Comparison of ENCODE assay signal across 26 mouse cellular contexts in the genomic region with DNA sequence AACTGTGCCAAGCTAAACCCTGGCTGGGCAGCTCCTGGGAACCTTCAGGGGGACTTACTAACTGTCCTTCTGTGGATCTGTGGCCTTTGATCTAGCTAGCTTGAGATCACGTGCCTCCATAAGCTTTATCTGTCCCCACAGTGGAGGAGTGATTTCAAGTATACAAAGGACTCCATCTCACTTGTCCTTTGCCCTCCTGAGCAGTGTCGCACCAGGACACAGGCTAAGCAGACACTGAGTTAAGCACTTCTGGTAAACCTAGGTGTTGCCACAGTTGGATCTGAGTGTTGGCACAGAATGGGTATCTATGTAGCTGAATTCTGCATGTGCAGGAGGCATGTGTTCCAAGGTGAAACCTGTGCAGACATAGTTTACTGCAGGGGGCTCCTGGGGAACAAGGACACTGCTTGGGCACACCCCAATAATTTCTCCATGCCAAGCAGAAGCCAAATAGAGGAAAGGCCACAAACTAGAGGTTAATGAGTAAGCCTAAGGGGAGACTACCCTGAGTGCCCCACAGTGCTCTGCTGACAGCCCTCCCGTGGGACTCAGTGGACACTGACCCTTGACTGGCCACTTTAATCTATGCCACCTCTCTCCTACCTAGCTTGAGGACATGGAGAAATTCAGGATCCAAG. TPM values are rescaled to one million over a fixed set of nuclear protein-coding genes. Genes with fewer than 3 reads are reported as not detected.
DNase-seq lines count a peak whose midpoint lies in the region; ATAC-seq lines count a peak whose summit lies in the region.
"Had no signal": no experiment of that assay in that cellular context is flagged by ENCODE, and none has a peak within 500 bp of the region (broad histone marks: within the 10 kb centered on the region; RNA-seq: fewer than 3 reads in every experiment).

No protein-coding gene starts in this region.

- H3K27ac ChIP-seq in kidney, embryonic 15.5 days: no peak overlapping the region
- H3K27ac ChIP-seq in intestine, embryonic 15.5 days: no peak overlapping the region
- H3K27ac ChIP-seq in limb, embryonic 10.5 days: no peak overlapping the region
- H3K27ac ChIP-seq in forebrain, embryonic 14.5 days (ENCODE audit: low read depth, low read length): no peak overlapping the region
- H3K27ac ChIP-seq: forebrain, embryonic 10.5 days; heart, embryonic 15.5 days; hindbrain, embryonic 14.5 days; layer of hippocampus, adult 2 months; limb, embryonic 15.5 days; neural tube, embryonic 13.5 days had no signal

- ATAC-seq in kidney, embryonic 15.5 days (replicated peaks; ENCODE audit: low FRiP score): no peak
- peak; percentile 89 for ATAC-seq in intestine, embryonic 15.5 days
- ATAC-seq in forebrain, embryonic 14.5 days: no peak
- ATAC-seq: forebrain, postnatal 0 days; inflammation-experienced regulatory T-cells, adult 6 months had no signal

- no peak overlapping the region for H3K9ac ChIP-seq in kidney, embryonic 15.5 days
- no peak overlapping the region for H3K9ac ChIP-seq in intestine, embryonic 15.5 days
- H3K9ac ChIP-seq in forebrain, embryonic 14.5 days (ENCODE audit: low read length): no peak overlapping the region
- H3K9ac ChIP-seq: forebrain, postnatal 0 days; heart, embryonic 15.5 days; hindbrain, embryonic 14.5 days; limb, embryonic 15.5 days; neural tube, embryonic 13.5 days had no signal

- 60% methylated on average over 3 of the region's 3 CpGs for WGBS in kidney, embryonic 15.5 days
- 50% methylated on average over 3 of the region's 3 CpGs for WGBS in intestine, embryonic 15.5 days
- WGBS in limb, embryonic 10.5 days: 79% methylated on average over 3 of the region's 3 CpGs
- 84% methylated on average over 3 of the region's 3 CpGs for WGBS in forebrain, embryonic 14.5 days

- H3K9me3 ChIP-seq in kidney, embryonic 15.5 days (replicated peaks): no peaks in the 10 kb centered on the region
- no peaks in the 10 kb centered on the region for H3K9me3 ChIP-seq in intestine, embryonic 15.5 days
- H3K9me3 ChIP-seq in limb, embryonic 10.5 days (replicated peaks): no peaks in the 10 kb centered on the region
- no peaks in the 10 kb centered on the region for H3K9me3 ChIP-seq in forebrain, embryonic 14.5 days (replicated peaks; ENCODE audit: control insufficient read depth, low read length)
- H3K9me3 ChIP-seq: forebrain, embryonic 10.5 days; G1E; heart, embryonic 15.5 days; limb, embryonic 15.5 days; neural tube, embryonic 13.5 days had no signal

- DNase-seq in kidney, adult 18-20 months: peak; percentile 71
- peak; percentile 88 for DNase-seq in kidney, adult 9 months
- peak; percentile 19 for DNase-seq in limb, embryonic 10.5 days (ENCODE audit: low spot score)
- DNase-seq in thymus, postnatal 36 days: no peak
- no peak for DNase-seq in layer of hippocampus, adult 9-11 months
- no peak for DNase-seq in forebrain, embryonic 14.5 days (ENCODE audit: low spot score)
- DNase-seq: adrenal gland, adult 2 months; cerebellum, adult 11-12 months; cerebellum, postnatal 10 days; forebrain, postnatal 0 days; gastrocnemius, postnatal 25 days; heart, postnatal 36 days; lung, postnatal 4 days; midbrain, embryonic 14.5 days; thymus, adult 18-20 months had no signal

- no peaks in the 10 kb centered on the region for H3K36me3 ChIP-seq in kidney, embryonic 15.5 days
- no peaks in the 10 kb centered on the region for H3K36me3 ChIP-seq in intestine, embryonic 15.5 days
- no peaks in the 10 kb centered on the region for H3K36me3 ChIP-seq in limb, embryonic 10.5 days
- no peaks in the 10 kb centered on the region for H3K36me3 ChIP-seq in forebrain, embryonic 14.5 days (ENCODE audit: control insufficient read depth, insufficient read depth, low read length)
- H3K36me3 ChIP-seq: forebrain, embryonic 10.5 days; G1E; heart, embryonic 15.5 days; limb, embryonic 15.5 days; neural tube, embryonic 13.5 days had no signal

- H3K27me3 ChIP-seq in kidney, embryonic 15.5 days: no peaks in the 10 kb centered on the region
- H3K27me3 ChIP-seq in intestine, embryonic 15.5 days (replicated peaks): no peaks in the 10 kb centered on the region
- no peaks in the 10 kb centered on the region for H3K27me3 ChIP-seq in limb, embryonic 10.5 days (ENCODE audit: low read depth, poor library complexity, severe bottlenecking)
- H3K27me3 ChIP-seq in forebrain, embryonic 14.5 days (replicated peaks; ENCODE audit: control insufficient read depth, insufficient read depth, low read length): no peaks in the 10 kb centered on the region
- H3K27me3 ChIP-seq: heart, embryonic 15.5 days; limb, embryonic 15.5 days; neural tube, embryonic 13.5 days had no signal

- no peaks in the 10 kb centered on the region for H3K4me1 ChIP-seq in kidney, embryonic 15.5 days
- H3K4me1 ChIP-seq in intestine, embryonic 15.5 days (replicated peaks): peaks cover 3% of the 10 kb centered on the region; the same call in 1 of the 2 replicates
- H3K4me1 ChIP-seq in limb, embryonic 10.5 days: no peaks in the 10 kb centered on the region
- H3K4me1 ChIP-seq in forebrain, embryonic 14.5 days (ENCODE audit: control insufficient read depth, insufficient read depth, low read length): no peaks in the 10 kb centered on the region
- H3K4me1 ChIP-seq: forebrain, embryonic 10.5 days; heart, embryonic 15.5 days; limb, embryonic 15.5 days; neural tube, embryonic 13.5 days had no signal

- H3K4me2 ChIP-seq in kidney, embryonic 15.5 days: no peak overlapping the region
- no peak overlapping the region for H3K4me2 ChIP-seq in intestine, embryonic 15.5 days (replicated peaks)
- H3K4me2 ChIP-seq in forebrain, embryonic 14.5 days (ENCODE audit: low read length): no peak overlapping the region
- H3K4me2 ChIP-seq: heart, embryonic 15.5 days; hindbrain, embryonic 14.5 days; limb, embryonic 15.5 days; neural tube, embryonic 13.5 days had no signal

- no peak overlapping the region for H3K4me3 ChIP-seq in kidney, embryonic 15.5 days (replicated peaks)
- no peak overlapping the region for H3K4me3 ChIP-seq in intestine, embryonic 15.5 days (replicated peaks)
- H3K4me3 ChIP-seq in limb, embryonic 10.5 days: no peak overlapping the region
- no peak overlapping the region for H3K4me3 ChIP-seq in forebrain, embryonic 14.5 days (ENCODE audit: low read depth, low read length)
- H3K4me3 ChIP-seq: forebrain, embryonic 10.5 days; heart, embryonic 15.5 days; layer of hippocampus, adult 2 months; limb, embryonic 15.5 days; neural tube, embryonic 13.5 days had no signal

RNA-seq across cellular contexts. Expression of a gene that starts 13.8 kb away (rescaled TPM):
- polyA plus RNA-seq in kidney, embryonic 15.5 days (2015; fragmentation: Nextera tagmentation; extraction: Ambion mirVana): 0.14 and 0.15 TPM in 2 replicates
- 0.16 and 0.20 TPM in 2 replicates for polyA plus RNA-seq in intestine, embryonic 15.5 days (2015; fragmentation: Nextera tagmentation; extraction: Ambion mirVana)
- polyA plus RNA-seq in limb, embryonic 10.5 days (2016; fragmentation: Nextera tagmentation; extraction: Ambion mirVana): 0.04 and 0.16 TPM in 2 replicates
- 0.19 and 0.32 TPM in 2 replicates for polyA plus RNA-seq in forebrain, embryonic 14.5 days (2014; fragmentation: Nextera tagmentation; extraction: Ambion mirVana)
- polyA plus RNA-seq: embryonic facial prominence, embryonic 11.5 days; forebrain, embryonic 10.5 days; inflammation-experienced regulatory T-cells, adult 6 months had no signal

RNA-seq across cellular contexts. Expression of a gene that starts 29.6 kb away (rescaled TPM):
- 63.2 and 63.9 TPM in 2 replicates for polyA plus RNA-seq in kidney, embryonic 15.5 days (2015; fragmentation: Nextera tagmentation; extraction: Ambion mirVana)
- polyA plus RNA-seq in intestine, embryonic 15.5 days (2015; fragmentation: Nextera tagmentation; extraction: Ambion mirVana): 60.9 and 63.0 TPM in 2 replicates
- 39.5 and 53.0 TPM in 2 replicates for polyA plus RNA-seq in limb, embryonic 10.5 days (2016; fragmentation: Nextera tagmentation; extraction: Ambion mirVana)
- polyA plus RNA-seq in forebrain, embryonic 14.5 days (2014; fragmentation: Nextera tagmentation; extraction: Ambion mirVana): 83.3 and 85.3 TPM in 2 replicates

Comparison
In these comparisons a context has a peak if more than half of its experiments do, and no peak if none do; other contexts are left out.
1. DNase-seq: peak in kidney, adult 18-20 months (single experiment), kidney, adult 9 months (single experiment) and limb, embryonic 10.5 days (single experiment); none in thymus, postnatal 36 days (0 of 2), layer of hippocampus, adult 9-11 months (single experiment) and forebrain, embryonic 14.5 days (single experiment).